Mouse (Mus musculus): ENCODE data around the gene Prom2. TPM values are rescaled to one million over a fixed set of nuclear protein-coding genes. Genes with fewer than 3 reads are reported as not detected.

The Prom2 gene
- polyA plus RNA-seq, 1 experiment from 2014 or later: 3.3 TPM

DNA sequence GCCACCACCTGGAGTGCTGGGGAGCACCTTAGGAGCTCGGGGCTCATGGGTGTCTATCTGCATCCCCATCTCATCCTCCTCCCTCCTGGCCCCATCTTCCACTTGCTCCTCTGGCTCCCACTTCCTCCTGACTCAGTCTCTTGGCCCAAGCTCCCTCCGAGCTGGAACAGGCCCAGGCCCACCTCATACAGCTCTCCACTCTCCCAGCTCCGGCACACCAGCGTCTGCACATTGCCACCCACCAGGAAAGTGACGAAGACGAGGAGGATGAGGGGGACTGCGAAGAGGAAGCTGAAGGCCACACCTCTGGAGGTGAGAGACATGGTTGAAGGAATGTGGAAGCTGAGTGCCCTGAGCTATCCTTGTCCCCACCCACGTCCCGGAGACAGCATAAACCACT lies 5.9 kb downstream of the Prom2 start:
- H3K36me3 ChIP-seq (ENCODE audit: control insufficient read depth, insufficient read depth, low read length): no peaks in the 10 kb centered on the region
- 78% methylated on average over 9 of the region's 9 CpGs for WGBS
- H3K4me2 ChIP-seq (ENCODE audit: low read depth, low read length): no peak overlapping the region
- no peak overlapping the region for H3K27ac ChIP-seq (replicated peaks; ENCODE audit: low read depth, low read length)
- H3K9me3 ChIP-seq (ENCODE audit: control insufficient read depth, low read length): no peaks in the 10 kb centered on the region
- peaks cover 19% of the 10 kb centered on the region for H3K27me3 ChIP-seq (replicated peaks; ENCODE audit: control insufficient read depth, insufficient read depth, low read length)
- no peak overlapping the region for H3K4me3 ChIP-seq (ENCODE audit: low read depth, low read length)
- ATAC-seq (ENCODE audit: low read depth) (no peak), DNase-seq (ENCODE audit: low spot score) (no peak)
- no peaks in the 10 kb centered on the region for H3K4me1 ChIP-seq (ENCODE audit: control insufficient read depth, insufficient read depth, low read length)
- H3K9ac ChIP-seq (ENCODE audit: low read depth, low read length): no peak overlapping the region

DNA sequence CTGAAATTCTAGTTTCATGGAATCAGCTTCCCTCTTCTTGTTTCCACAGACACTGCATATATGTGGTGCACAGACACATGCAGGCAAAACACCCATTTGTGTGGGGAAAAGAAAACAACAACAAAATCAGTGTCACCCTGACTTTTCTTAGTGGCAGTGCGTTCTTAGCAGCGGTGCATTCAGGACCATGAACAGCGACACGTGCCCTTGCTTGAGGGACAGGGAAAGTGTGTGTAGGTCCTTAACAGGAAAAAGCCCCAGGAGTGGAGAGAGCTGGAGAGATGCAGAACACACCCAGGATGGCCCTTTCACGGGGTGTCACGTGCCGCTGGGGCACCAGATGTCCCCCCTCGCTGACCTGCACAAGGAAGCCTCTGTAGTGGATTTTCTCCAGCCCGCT lies 8.9 kb downstream of the Prom2 start:
- Histone ChIP-seq H3K4me2 (ENCODE audit: low read depth, low read length) (no peak overlapping the region), H3K4me1 (ENCODE audit: control insufficient read depth, insufficient read depth, low read length) (no peaks in the 10 kb centered on the region), H3K36me3 (ENCODE audit: control insufficient read depth, insufficient read depth, low read length) (no peaks in the 10 kb centered on the region), H3K27me3 (replicated peaks; ENCODE audit: control insufficient read depth, insufficient read depth, low read length) (no peaks in the 10 kb centered on the region), H3K4me3 (ENCODE audit: low read depth, low read length) (no peak overlapping the region), H3K27ac (replicated peaks; ENCODE audit: low read depth, low read length) (no peak overlapping the region), H3K9me3 (ENCODE audit: control insufficient read depth, low read length) (no peaks in the 10 kb centered on the region), H3K9ac (ENCODE audit: low read depth, low read length) (no peak overlapping the region)
- 5% methylated on average over 6 of the region's 9 CpGs for WGBS
- DNase-seq (ENCODE audit: low spot score) (peak; percentile 60), ATAC-seq (ENCODE audit: low read depth) (no peak)

DNA sequence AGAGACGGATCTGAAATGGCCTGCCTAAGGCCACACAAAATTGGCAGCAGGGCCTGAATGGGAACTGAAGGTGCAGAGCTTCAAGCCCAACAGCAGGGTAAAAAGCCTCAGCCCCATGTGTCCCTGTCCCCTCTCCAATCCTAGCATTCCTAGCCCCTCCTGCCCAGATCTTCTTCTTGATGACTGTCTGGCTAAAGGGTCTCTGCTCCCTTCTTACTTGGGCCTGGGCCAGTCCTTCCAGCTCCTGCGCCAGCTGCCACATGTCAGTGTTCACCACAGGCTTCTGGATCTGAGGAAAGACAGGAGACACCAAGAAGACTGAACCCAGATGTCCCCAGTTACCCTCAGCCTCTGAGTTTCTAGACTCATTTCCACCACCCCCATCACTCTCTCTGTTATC lies 9.7 kb downstream of the Prom2 start:
- H3K4me3 ChIP-seq (ENCODE audit: low read depth, low read length): no peak overlapping the region
- H3K4me2 ChIP-seq (ENCODE audit: low read depth, low read length): no peak overlapping the region
- no peaks in the 10 kb centered on the region for H3K4me1 ChIP-seq (ENCODE audit: control insufficient read depth, insufficient read depth, low read length)
- H3K9me3 ChIP-seq (ENCODE audit: control insufficient read depth, low read length): no peaks in the 10 kb centered on the region
- H3K27ac ChIP-seq (replicated peaks; ENCODE audit: low read depth, low read length): no peak overlapping the region
- no peaks in the 10 kb centered on the region for H3K36me3 ChIP-seq (ENCODE audit: control insufficient read depth, insufficient read depth, low read length)
- 92% methylated on average over 2 of the region's 2 CpGs for WGBS
- no peaks in the 10 kb centered on the region for H3K27me3 ChIP-seq (replicated peaks; ENCODE audit: control insufficient read depth, insufficient read depth, low read length)
- ATAC-seq (ENCODE audit: low read depth) (no peak), DNase-seq (ENCODE audit: low spot score) (no peak)
- no peak overlapping the region for H3K9ac ChIP-seq (ENCODE audit: low read depth, low read length)

DNA sequence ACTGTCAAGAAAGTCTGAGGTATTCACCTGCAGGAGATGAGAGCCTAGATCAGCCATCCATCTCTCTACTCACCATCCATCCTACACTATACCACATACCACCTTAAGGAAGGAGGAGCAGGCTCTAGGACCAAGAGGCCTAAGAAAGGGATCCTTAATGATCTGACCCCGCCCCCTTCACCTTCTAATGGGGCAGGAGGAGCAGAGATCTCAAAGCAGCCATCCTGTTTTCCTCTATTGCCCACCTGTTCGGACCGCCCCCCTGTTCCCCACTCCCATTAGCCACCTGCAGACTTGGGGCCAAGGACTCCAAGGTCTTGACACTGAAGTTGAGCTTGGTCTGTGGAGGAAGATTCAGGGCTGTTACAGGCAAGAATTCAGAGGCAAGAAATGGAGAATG lies 10.8 kb downstream of the Prom2 start:
- Histone ChIP-seq H3K4me3 (ENCODE audit: low read depth, low read length) (no peak overlapping the region), H3K36me3 (ENCODE audit: control insufficient read depth, insufficient read depth, low read length) (no peaks in the 10 kb centered on the region), H3K27me3 (replicated peaks; ENCODE audit: control insufficient read depth, insufficient read depth, low read length) (no peaks in the 10 kb centered on the region), H3K4me1 (ENCODE audit: control insufficient read depth, insufficient read depth, low read length) (no peaks in the 10 kb centered on the region), H3K27ac (replicated peaks; ENCODE audit: low read depth, low read length) (no peak overlapping the region), H3K9me3 (ENCODE audit: control insufficient read depth, low read length) (no peaks in the 10 kb centered on the region), H3K4me2 (ENCODE audit: low read depth, low read length) (no peak overlapping the region), H3K9ac (ENCODE audit: low read depth, low read length) (no peak overlapping the region)
- DNase-seq (ENCODE audit: low spot score) (no peak), ATAC-seq (ENCODE audit: low read depth) (no peak)
- 75% methylated on average over 3 of the region's 3 CpGs for WGBS

DNA sequence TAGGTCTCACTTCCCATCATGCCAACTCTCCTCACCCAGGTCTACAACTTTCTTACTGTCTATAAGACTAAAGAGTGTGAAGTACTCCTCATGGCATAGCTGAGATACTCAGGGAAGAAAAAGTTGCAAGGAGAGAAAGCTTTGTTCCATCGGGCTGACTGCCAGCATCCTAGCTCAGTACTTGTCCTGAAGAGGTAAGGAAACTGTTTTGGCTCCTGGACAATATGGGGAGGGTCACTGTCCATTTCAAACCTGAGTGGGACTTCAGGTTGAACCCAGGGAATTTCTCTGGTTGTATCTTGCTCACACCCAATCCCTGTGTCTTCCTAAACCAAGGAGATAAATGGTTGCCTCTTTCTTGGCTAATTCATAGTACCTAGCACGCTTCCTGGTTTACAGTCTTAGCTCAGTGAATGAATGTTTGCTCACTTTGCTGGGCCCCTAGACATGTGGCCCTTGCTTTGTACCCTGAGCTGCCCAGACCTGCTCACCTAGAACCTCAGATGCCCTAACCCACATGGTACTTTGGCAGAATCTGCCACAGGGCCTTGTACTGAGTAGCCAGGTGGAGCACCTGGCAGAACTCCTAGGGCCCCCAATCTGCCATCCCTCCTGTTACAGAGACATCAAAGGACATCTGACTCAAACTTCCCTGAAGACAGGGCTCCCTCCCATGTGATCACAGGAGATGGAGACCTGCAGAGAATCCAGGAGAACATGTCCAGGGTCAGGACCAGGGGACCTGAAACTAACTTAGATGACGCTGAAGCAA lies 16.1 kb downstream of the Prom2 start:
- no peak for ATAC-seq (ENCODE audit: low read depth)
- Histone ChIP-seq H3K36me3 (ENCODE audit: control insufficient read depth, insufficient read depth, low read length) (no peaks in the 10 kb centered on the region), H3K27me3 (replicated peaks; ENCODE audit: control insufficient read depth, insufficient read depth, low read length) (no peaks in the 10 kb centered on the region), H3K4me3 (ENCODE audit: low read depth, low read length) (no peak overlapping the region), H3K4me1 (ENCODE audit: control insufficient read depth, insufficient read depth, low read length) (peaks cover 14% of the 10 kb centered on the region), H3K9me3 (ENCODE audit: control insufficient read depth, low read length) (no peaks in the 10 kb centered on the region), H3K4me2 (ENCODE audit: low read depth, low read length) (no peak overlapping the region), H3K27ac (replicated peaks; ENCODE audit: low read depth, low read length) (no peak overlapping the region), H3K9ac (ENCODE audit: low read depth, low read length) (no peak overlapping the region)
- 77% methylated on average over 3 of the region's 3 CpGs for WGBS
- no peak for DNase-seq (ENCODE audit: low spot score)

DNA sequence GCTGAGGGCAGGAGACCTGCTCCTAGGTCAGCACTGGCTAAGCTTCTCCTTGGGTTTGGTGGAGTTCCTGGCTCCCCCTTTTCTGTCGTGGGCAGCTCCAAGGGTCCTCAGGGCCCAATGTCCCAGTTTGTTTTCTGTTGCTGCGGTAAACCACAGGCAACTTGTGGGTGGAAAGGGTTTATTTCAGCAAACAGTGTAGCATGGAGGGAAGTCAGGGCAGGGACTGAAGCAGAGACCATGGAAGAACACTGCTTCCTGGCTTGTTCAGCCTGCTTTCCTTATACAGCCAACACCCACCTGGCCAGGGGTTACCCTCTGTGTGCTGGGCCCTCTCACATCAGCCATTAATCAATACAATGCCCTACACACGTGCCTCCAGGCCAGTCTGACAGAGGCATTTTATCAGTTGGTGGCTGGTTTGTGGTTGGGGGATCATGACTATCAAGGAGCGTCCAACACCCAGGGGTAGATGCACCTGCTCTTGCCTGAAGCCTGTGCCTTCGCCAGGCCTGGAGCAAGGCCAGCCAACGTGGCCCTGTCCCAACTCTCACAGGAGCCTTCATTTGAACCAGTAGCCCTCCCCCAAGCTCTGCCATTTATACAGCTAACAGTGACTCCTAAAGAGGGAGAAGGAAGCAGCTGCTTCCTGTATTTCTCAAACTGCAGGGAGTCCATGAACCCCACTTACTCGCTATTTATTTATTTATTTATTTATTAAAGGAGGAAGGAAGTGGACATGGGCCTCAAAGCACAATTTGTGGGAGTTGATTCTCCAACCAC lies 17.1 kb downstream of the Prom2 start:
- H3K4me3 ChIP-seq (ENCODE audit: low read depth, low read length): no peak overlapping the region
- no peaks in the 10 kb centered on the region for H3K27me3 ChIP-seq (replicated peaks; ENCODE audit: control insufficient read depth, insufficient read depth, low read length)
- H3K4me2 ChIP-seq (ENCODE audit: low read depth, low read length): no peak overlapping the region
- no peak overlapping the region for H3K27ac ChIP-seq (replicated peaks; ENCODE audit: low read depth, low read length)
- DNase-seq (ENCODE audit: low spot score) (no peak), ATAC-seq (ENCODE audit: low read depth) (no peak)
- peaks cover 14% of the 10 kb centered on the region for H3K4me1 ChIP-seq (ENCODE audit: control insufficient read depth, insufficient read depth, low read length)
- H3K36me3 ChIP-seq (ENCODE audit: control insufficient read depth, insufficient read depth, low read length): no peaks in the 10 kb centered on the region
- H3K9me3 ChIP-seq (ENCODE audit: control insufficient read depth, low read length): no peaks in the 10 kb centered on the region
- WGBS: 61% methylated on average over 7 of the region's 7 CpGs
- H3K9ac ChIP-seq (ENCODE audit: low read depth, low read length): no peak overlapping the region

DNA sequence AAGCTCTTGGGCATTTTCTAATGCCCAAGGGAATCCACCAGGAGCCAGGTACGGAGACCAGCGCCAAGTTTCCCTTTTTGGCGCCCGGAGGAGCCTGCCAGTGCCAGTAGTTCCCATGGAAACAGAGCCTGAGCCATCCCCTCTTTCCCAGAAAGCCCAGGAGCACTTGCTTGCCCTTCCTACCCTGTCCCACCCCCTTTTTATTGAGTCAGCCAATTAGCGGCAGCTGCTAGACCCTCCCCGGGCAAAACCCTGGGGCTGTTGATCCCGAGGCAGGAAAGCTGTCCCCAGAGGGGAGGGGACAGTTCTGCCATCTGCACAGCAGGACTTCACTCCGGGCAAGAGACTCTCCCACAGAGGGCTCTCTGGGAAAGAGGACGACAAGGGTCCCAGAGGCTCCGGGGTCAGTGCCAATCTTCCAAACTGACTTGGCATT lies 19.2 kb downstream of the Prom2 start, which contains the start of gene Kcnip3:
Kcnip3 (minus strand) TSS at position 89 of the 436 bp plus-strand sequence.
- Histone ChIP-seq H3K9me3 (ENCODE audit: control insufficient read depth, low read length) (no peaks in the 10 kb centered on the region), H3K4me3 (ENCODE audit: low read depth, low read length) (peak within 1 kb of the TSS; percentile 17; the same call in 1 of the 2 replicates), H3K27ac (replicated peaks; ENCODE audit: low read depth, low read length) (0 out of 2 replicates have a peak within 1 kb of the TSS, but pooled peaks have one; percentile 21), H3K4me1 (ENCODE audit: control insufficient read depth, insufficient read depth, low read length) (peaks cover 14% of the 10 kb centered on the region), H3K36me3 (ENCODE audit: control insufficient read depth, insufficient read depth, low read length) (no peaks in the 10 kb centered on the region), H3K9ac (ENCODE audit: low read depth, low read length) (peak within 1 kb of the TSS; percentile 37; the same call in 1 of the 2 replicates), H3K4me2 (ENCODE audit: low read depth, low read length) (peak within 1 kb of the TSS; percentile 49), H3K27me3 (replicated peaks; ENCODE audit: control insufficient read depth, insufficient read depth, low read length) (no peaks in the 10 kb centered on the region)
- 1% methylated on average over 10 of the region's 10 CpGs for WGBS
- peak; percentile 75 for DNase-seq (ENCODE audit: low spot score)
- peak; percentile 83 for ATAC-seq (ENCODE audit: low read depth)

DNA sequence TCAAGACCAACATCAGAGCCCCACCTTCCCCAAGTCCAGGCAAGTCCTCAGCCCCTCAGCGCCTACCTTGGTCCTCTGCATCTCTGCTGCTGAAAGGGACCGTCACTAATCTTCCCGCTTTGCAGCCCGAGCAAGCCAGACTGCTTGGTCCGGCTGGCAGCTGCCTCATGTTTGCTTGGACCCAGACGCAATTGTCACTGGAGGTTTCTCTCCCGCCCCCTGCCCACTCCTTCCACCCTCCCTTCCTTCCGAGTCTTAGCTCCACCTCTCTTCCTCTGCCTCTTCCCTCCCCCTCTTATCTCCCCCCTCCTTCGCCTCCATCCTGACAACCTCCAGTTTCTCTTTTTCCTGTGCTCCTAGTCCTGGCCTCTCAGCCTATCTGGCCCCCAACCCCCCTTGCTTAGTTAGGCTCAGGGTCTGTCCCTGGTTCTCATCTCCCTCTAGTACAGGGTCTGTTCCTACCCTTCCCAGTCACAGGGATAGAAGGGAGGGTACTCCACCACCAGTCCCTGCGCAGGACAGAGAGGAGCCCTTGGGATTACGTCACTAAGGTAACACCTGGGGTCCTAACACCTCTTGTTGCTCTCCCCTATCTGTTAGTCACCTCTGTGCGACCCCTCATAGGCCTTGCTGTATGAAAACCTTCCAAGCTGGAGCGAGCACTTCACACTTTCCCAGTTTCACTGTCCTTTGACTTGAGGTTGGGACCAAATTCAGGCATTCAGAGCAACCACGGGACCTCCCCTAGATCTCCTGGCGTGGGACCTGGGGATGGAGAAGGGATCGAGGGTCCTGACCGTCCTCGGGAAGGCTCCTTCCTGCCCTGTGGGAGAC lies 19.9 kb downstream of the Prom2 start:
- DNase-seq (ENCODE audit: low spot score): peak; percentile 51

More for the DNA sequence above, 19.9 kb downstream of the Prom2 start:
- Histone ChIP-seq H3K27ac (replicated peaks; ENCODE audit: low read depth, low read length) (no peak overlapping the region), H3K9me3 (ENCODE audit: control insufficient read depth, low read length) (no peaks in the 10 kb centered on the region), H3K9ac (ENCODE audit: low read depth, low read length) (peak overlapping the region; percentile 37; the same call in 1 of the 2 replicates), H3K27me3 (replicated peaks; ENCODE audit: control insufficient read depth, insufficient read depth, low read length) (no peaks in the 10 kb centered on the region), H3K36me3 (ENCODE audit: control insufficient read depth, insufficient read depth, low read length) (no peaks in the 10 kb centered on the region), H3K4me3 (ENCODE audit: low read depth, low read length) (peak overlapping the region; percentile 17; the same call in 1 of the 2 replicates), H3K4me2 (ENCODE audit: low read depth, low read length) (peak overlapping the region; percentile 49), H3K4me1 (ENCODE audit: control insufficient read depth, insufficient read depth, low read length) (peaks cover 14% of the 10 kb centered on the region)
- ATAC-seq (ENCODE audit: low read depth): peak; percentile 50
- WGBS: 3% methylated on average over 17 of the region's 18 CpGs

All from embryonic facial prominence, embryonic 14.5 days (tissue).